ENCODE assay signal across 16 mouse cellular contexts in the genomic region with DNA sequence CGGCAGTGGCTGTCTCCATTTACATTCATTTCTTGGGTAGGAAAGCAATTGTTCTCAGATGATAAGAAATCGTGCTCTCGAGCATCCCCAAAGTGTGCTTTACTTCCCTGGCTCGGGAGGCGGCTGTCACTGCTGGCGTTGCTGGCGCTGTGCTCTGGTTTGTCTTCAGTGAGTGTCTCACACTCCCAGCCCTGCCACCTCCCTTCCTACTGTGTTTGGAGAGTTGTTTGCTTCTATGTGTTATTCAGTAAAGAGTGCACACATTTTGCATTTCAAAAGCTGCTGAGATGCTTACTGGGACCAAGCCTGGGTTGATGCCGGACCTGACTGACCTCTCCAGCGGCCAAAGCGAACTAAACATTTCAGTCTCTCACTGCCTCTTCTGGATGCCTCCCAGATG.
A peak's percentile ranks its signal among the peaks of the same experiment; 100 is the strongest.
DNase-seq lines count a peak whose midpoint lies in the region; ATAC-seq and TF ChIP-seq lines count a peak whose summit lies in the region.
"Had no signal": no experiment of that assay in that cellular context is flagged by ENCODE, and none has a peak within 500 bp of the region (broad histone marks: within the 10 kb centered on the region; RNA-seq: fewer than 3 reads in every experiment).

No protein-coding gene starts in this region.

- DNase-seq in heart, adult 11 months: peak; percentile 56
- DNase-seq in neural tube, embryonic 10.5 days (ENCODE audit: extremely low spot score, low spot score): no peak
- DNase-seq in forebrain, postnatal 0 days: peak; percentile 64
- no peak for DNase-seq in kidney, adult 9 months
- no peak for DNase-seq in urinary bladder, adult 18-20 months (ENCODE audit: low spot score in 2 of 2)
- DNase-seq: cerebellum, adult 11-12 months; heart, adult 2 months; heart, postnatal 14 days; kidney, postnatal 36 days; liver; lung, embryonic 14.5 days had no signal

- WGBS in heart, embryonic 11.5 days (ENCODE audit: insufficient replicate concordance): 56% methylated on average over 10 of the region's 10 CpGs
- 60% methylated on average over 10 of the region's 10 CpGs for WGBS in neural tube, embryonic 13.5 days
- WGBS in forebrain, postnatal 0 days: 30% methylated on average over 10 of the region's 10 CpGs
- WGBS in midbrain, embryonic 16.5 days: 36% methylated on average over 10 of the region's 10 CpGs

- 0 out of 2 replicates have a peak, but pooled peaks cover 2% of the 10 kb centered on the region for H3K9me3 ChIP-seq in heart, embryonic 11.5 days (replicated peaks; ENCODE audit: control insufficient read depth, low read length)
- no peaks in the 10 kb centered on the region for H3K9me3 ChIP-seq in neural tube, embryonic 13.5 days
- H3K9me3 ChIP-seq in forebrain, postnatal 0 days (ENCODE audit: low read length): no peaks in the 10 kb centered on the region
- H3K9me3 ChIP-seq in midbrain, embryonic 16.5 days (replicated peaks; ENCODE audit: control insufficient read depth, low read length, poor library complexity, severe bottlenecking): no peaks in the 10 kb centered on the region
- H3K9me3 ChIP-seq: embryonic facial prominence, embryonic 15.5 days had no signal

- H3K36me3 ChIP-seq in heart, embryonic 11.5 days (ENCODE audit: control insufficient read depth, insufficient read depth, low read length): no peaks in the 10 kb centered on the region
- H3K36me3 ChIP-seq in neural tube, embryonic 13.5 days: no peaks in the 10 kb centered on the region
- no peaks in the 10 kb centered on the region for H3K36me3 ChIP-seq in forebrain, postnatal 0 days (ENCODE audit: insufficient read depth)
- H3K36me3 ChIP-seq in midbrain, embryonic 16.5 days (ENCODE audit: control insufficient read depth, insufficient read depth, low read length): no peaks in the 10 kb centered on the region
- H3K36me3 ChIP-seq: embryonic facial prominence, embryonic 15.5 days had no signal

- H3K9ac ChIP-seq in heart, embryonic 11.5 days (ENCODE audit: low read depth, low read length): no peak overlapping the region
- H3K9ac ChIP-seq in neural tube, embryonic 13.5 days: no peak overlapping the region
- no peak overlapping the region; the same call in 1 of the 2 replicates for H3K9ac ChIP-seq in forebrain, postnatal 0 days
- no peak overlapping the region for H3K9ac ChIP-seq in midbrain, embryonic 16.5 days (ENCODE audit: low read depth, low read length)
- H3K9ac ChIP-seq: embryonic facial prominence, embryonic 15.5 days; lung, embryonic 14.5 days had no signal

- H3K4me2 ChIP-seq in heart, embryonic 11.5 days: no peak overlapping the region
- no peak overlapping the region for H3K4me2 ChIP-seq in neural tube, embryonic 13.5 days
- H3K4me2 ChIP-seq in forebrain, postnatal 0 days (ENCODE audit: low read depth): no peak overlapping the region
- no peak overlapping the region for H3K4me2 ChIP-seq in midbrain, embryonic 16.5 days (ENCODE audit: low read length)
- H3K4me2 ChIP-seq: embryonic facial prominence, embryonic 15.5 days; lung, embryonic 14.5 days had no signal

- no peaks in the 10 kb centered on the region for H3K27me3 ChIP-seq in heart, embryonic 11.5 days (ENCODE audit: control insufficient read depth, insufficient read depth, low read length)
- H3K27me3 ChIP-seq in neural tube, embryonic 13.5 days: no peaks in the 10 kb centered on the region
- H3K27me3 ChIP-seq in forebrain, postnatal 0 days (ENCODE audit: insufficient read depth, low read length): no peaks in the 10 kb centered on the region
- H3K27me3 ChIP-seq in midbrain, embryonic 16.5 days (ENCODE audit: control insufficient read depth, insufficient read depth, low read depth, low read length): no peaks in the 10 kb centered on the region
- H3K27me3 ChIP-seq: embryonic facial prominence, embryonic 15.5 days had no signal

- H3K4me1 ChIP-seq in heart, embryonic 11.5 days (ENCODE audit: control insufficient read depth, insufficient read depth, low read length): no peaks in the 10 kb centered on the region
- peaks cover 28% of the 10 kb centered on the region for H3K4me1 ChIP-seq in neural tube, embryonic 13.5 days (replicated peaks)
- H3K4me1 ChIP-seq in forebrain, postnatal 0 days (ENCODE audit: insufficient read depth): peaks cover 10% of the 10 kb centered on the region
- H3K4me1 ChIP-seq in midbrain, embryonic 16.5 days (ENCODE audit: control insufficient read depth, insufficient read depth, low read length): no peaks in the 10 kb centered on the region
- H3K4me1 ChIP-seq: embryonic facial prominence, embryonic 15.5 days had no signal

- H3K27ac ChIP-seq in heart, embryonic 11.5 days (ENCODE audit: low read depth, low read length): no peak overlapping the region
- peak overlapping the region; percentile 42 for H3K27ac ChIP-seq in neural tube, embryonic 13.5 days (replicated peaks)
- peak overlapping the region; percentile 54 for H3K27ac ChIP-seq in forebrain, postnatal 0 days (ENCODE audit: low read depth, low read length)
- H3K27ac ChIP-seq in midbrain, embryonic 16.5 days (ENCODE audit: low read length): peak overlapping the region; percentile 62
- H3K27ac ChIP-seq: embryonic facial prominence, embryonic 15.5 days; heart, adult 2 months had no signal

- no peak for TF ChIP-seq CTCF in forebrain, postnatal 0 days (IDR thresholded peaks at IDR 0.05; ENCODE audit: low read depth)

- H3K4me3 ChIP-seq in heart, embryonic 11.5 days (ENCODE audit: low read depth, low read length): no peak overlapping the region
- H3K4me3 ChIP-seq in neural tube, embryonic 13.5 days: no peak overlapping the region
- no peak overlapping the region for H3K4me3 ChIP-seq in forebrain, postnatal 0 days (ENCODE audit: low read depth, low read length)
- H3K4me3 ChIP-seq in midbrain, embryonic 16.5 days (ENCODE audit: low read depth, low read length): no peak overlapping the region
- H3K4me3 ChIP-seq: embryonic facial prominence, embryonic 15.5 days; heart, adult 2 months had no signal

- no peak for ATAC-seq in heart, embryonic 11.5 days (replicated peaks; ENCODE audit: insufficient number of reproducible peaks, low FRiP score, low TSS enrichment)
- ATAC-seq in neural tube, embryonic 13.5 days (ENCODE audit: low read depth): no peak
- peak; percentile 77 for ATAC-seq in forebrain, postnatal 0 days
- peak; percentile 67 for ATAC-seq in midbrain, embryonic 16.5 days
- ATAC-seq: intestine, postnatal 0 days had no signal

Comparison
In these comparisons a context has a peak if more than half of its experiments do, and no peak if none do; other contexts are left out.
1. DNase-seq: peak in heart, adult 11 months (single experiment) and forebrain, postnatal 0 days (single experiment); none in neural tube, embryonic 10.5 days (single experiment), kidney, adult 9 months (single experiment) and urinary bladder, adult 18-20 months (0 of 2).
2. ATAC-seq: peak in forebrain, postnatal 0 days (single experiment) and midbrain, embryonic 16.5 days (single experiment); none in heart, embryonic 11.5 days (single experiment) and neural tube, embryonic 13.5 days (single experiment).